Mouse (Mus musculus) lung, postnatal 0 days (tissue): ENCODE data around the gene Olfr1555-ps1. TPM values are rescaled to one million over a fixed set of nuclear protein-coding genes. Genes with fewer than 3 reads are reported as not detected.

ENCODE experiments used
- ATAC-seq: fragments of 200-750 bp; cut with Nextera tagmentation; 2 replicates; pipeline ENCODE4 v1.8.0; 2017; ENCODE audit warnings: moderate library complexity
- DNase-seq: peaks from one replicate; pipeline ENCODE4 v3.0.0-alpha.2; 2016; ENCODE audit warnings: low spot score
- H3K27ac ChIP-seq: fragments of 300-500 bp; sonication (generic); 2 replicates; pipeline ENCODE4 v1.5.1; 2014; ENCODE audit warnings: antibody characterized with exemption, mild to moderate bottlenecking, low read length, mixed read lengths
- H3K27me3 ChIP-seq: fragments of 300-500 bp; sonication (generic); replicated peaks from 2 replicates; pipeline ENCODE4 v1.6.1; 2014; ENCODE audit warnings: low read length, mixed read lengths; ENCODE audit not compliant: insufficient read depth
- H3K36me3 ChIP-seq: fragments of 300-500 bp; sonication (generic); 2 replicates; pipeline ENCODE4 v1.6.1; 2014; ENCODE audit warnings: low read length, mixed read lengths; ENCODE audit not compliant: insufficient read depth
- H3K4me1 ChIP-seq: fragments of 300-500 bp; sonication (generic); 2 replicates; pipeline ENCODE4 v1.6.1; 2014; ENCODE audit warnings: antibody characterized with exemption, low read depth, low read length, mixed read lengths; ENCODE audit not compliant: insufficient read depth
- H3K4me2 ChIP-seq: fragments of 300-500 bp; sonication (generic); replicated peaks from 2 replicates; pipeline ENCODE4 v1.6.1; 2014; ENCODE audit warnings: low read depth, mild to moderate bottlenecking, low read length, moderate library complexity, mixed read lengths
- H3K4me3 ChIP-seq: fragments of 300-500 bp; sonication (generic); 2 replicates; pipeline ENCODE4 v1.5.1; 2014; ENCODE audit warnings: low read depth, low read length
- H3K9ac ChIP-seq: fragments of 300-500 bp; sonication (generic); replicated peaks from 2 replicates; pipeline ENCODE4 v1.6.1; 2014; ENCODE audit warnings: low read depth, mild to moderate bottlenecking
- H3K9me3 ChIP-seq: fragments of 300-500 bp; sonication (generic); 2 replicates; pipeline ENCODE4 v1.6.1; 2016; ENCODE audit warnings: low read length, mixed read lengths
- CTCF ChIP-seq: IDR thresholded peaks from 2 replicates; pipeline ENCODE4 v1.5.1; 2016; ENCODE audit warnings: antibody characterized with exemption, mild to moderate bottlenecking
- EP300 ChIP-seq: IDR thresholded peaks from 2 replicates; pipeline ENCODE4 v1.6.1; 2016; ENCODE audit warnings: antibody characterized with exemption, mild to moderate bottlenecking, control low read depth
- WGBS: fragments of 180-500 bp; shearing (Covaris S2); extraction: QIAGEN DNeasy Blood & Tissue Kit; methylation state at CpG from one replicate; pipeline ENCODE4 v1.1.7; 2014; 5-methylcytosine and 5-hydroxymethylcytosine counted together
- polyA plus RNA-seq: library from polyadenylated mRNA; unstranded; fragments of >200 nt; fragmentation: Nextera tagmentation; extraction: Ambion mirVana; gene quantifications from 2 replicates; pipeline ENCODE4 v1.2.1, GENCODE M21; 2015

Olfr1555-ps1 gene
- polyA plus RNA-seq, 1 experiment from 2014 or later = not detected

- Histone ChIP-seq H3K4me1 (no peaks in the 10 kb centered on the region), H3K36me3 (no peaks in the 10 kb centered on the region), H3K9ac (no peak within 1 kb of the TSS), H3K4me2 (no peak within 1 kb of the TSS), H3K27me3 (no peaks in the 10 kb centered on the region), H3K4me3 (no peak within 1 kb of the TSS), H3K9me3 (no peaks in the 10 kb centered on the region), H3K27ac (no peak within 1 kb of the TSS)
- no peak for ATAC-seq
- WGBS = 60% methylated on average over 3 of the region's 3 CpGs
- DNase-seq = no peak
- no peak for TF ChIP-seq CTCF
- no peak for TF ChIP-seq EP300
Measured at GRCm38 (mm10) chr19:12123103-12123502, 46.8 kb downstream of the Olfr1555-ps1 start, which contains the start of gene Olfr76. Gene Olfr76 (minus strand): TSS chr19:12123203.

- ATAC-seq (no peak), DNase-seq (no peak)
- H3K9me3 ChIP-seq = no peaks in the 10 kb centered on the region
- H3K4me3 ChIP-seq = no peak overlapping the region
- H3K36me3 ChIP-seq = no peaks in the 10 kb centered on the region
- no peaks in the 10 kb centered on the region for H3K27me3 ChIP-seq
- no peak overlapping the region for H3K9ac ChIP-seq
- TF ChIP-seq EP300 = no peak
- TF ChIP-seq CTCF = no peak
- no peaks in the 10 kb centered on the region for H3K4me1 ChIP-seq
- no peak overlapping the region for H3K27ac ChIP-seq
- 85% methylated on average over 3 of the region's 3 CpGs for WGBS
- H3K4me2 ChIP-seq = no peak overlapping the region
Measured at GRCm38 (mm10) chr19:12116464-12116863, 53.4 kb downstream of the Olfr1555-ps1 start.

DNA sequence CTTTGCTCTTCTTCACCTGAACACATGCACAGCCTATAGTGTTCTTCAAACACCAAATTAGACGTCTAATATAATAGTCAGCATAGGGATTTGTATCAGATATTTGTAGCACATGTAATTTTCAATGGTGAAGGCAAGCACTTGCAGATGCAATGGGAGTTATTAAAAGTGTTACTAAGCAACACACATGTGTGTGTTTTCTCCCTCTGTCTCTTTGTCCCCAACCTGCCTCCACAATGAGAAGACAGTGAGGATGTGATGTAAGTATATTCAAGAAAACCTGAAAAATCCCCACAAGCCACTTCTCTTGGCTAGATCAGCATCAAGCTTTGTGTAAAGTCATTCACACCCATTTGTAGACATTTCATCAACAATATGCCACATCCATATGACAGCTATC lies 54.1 kb downstream of the Olfr1555-ps1 start, which contains the start of gene Olfr1428:
Gene Olfr1428 (minus strand): TSS at position 101 of the 400 bp plus-strand sequence.
- WGBS = 64% methylated on average over 1 of the region's 1 CpGs
- H3K9ac ChIP-seq = no peak within 1 kb of the TSS

More for the DNA sequence above, 54.1 kb downstream of the Olfr1555-ps1 start, which contains the start of gene Olfr1428:
- no peak for DNase-seq
- Histone ChIP-seq H3K4me3 (no peak within 1 kb of the TSS), H3K9me3 (no peaks in the 10 kb centered on the region), H3K27ac (no peak within 1 kb of the TSS), H3K4me2 (no peak within 1 kb of the TSS), H3K4me1 (no peaks in the 10 kb centered on the region), H3K36me3 (no peaks in the 10 kb centered on the region), H3K27me3 (no peaks in the 10 kb centered on the region)
- TF ChIP-seq EP300 (no peak), CTCF (no peak)
- ATAC-seq = no peak

Other genes with a start within 250 kb of the Olfr1555-ps1 start
- 4.6 and 5.2 TPM in 2 replicates for gene Osbp, start 204.2 kb downstream of the Olfr1555-ps1 start, polyA plus RNA-seq
- gene Olfr1423, start 128.8 kb downstream of the Olfr1555-ps1 start, polyA plus RNA-seq = not detected in 2 replicates
- not detected in 2 replicates for gene Olfr1424, start 107.4 kb downstream of the Olfr1555-ps1 start, polyA plus RNA-seq
- gene Olfr1425, start 92.4 kb downstream of the Olfr1555-ps1 start, polyA plus RNA-seq = not detected in 2 replicates
- not detected in 2 replicates for gene Olfr1426, start 78.1 kb downstream of the Olfr1555-ps1 start, polyA plus RNA-seq
- gene Olfr1427, start 66.8 kb downstream of the Olfr1555-ps1 start, polyA plus RNA-seq = not detected in 2 replicates
- gene Olfr1428, start 54.2 kb downstream of the Olfr1555-ps1 start, polyA plus RNA-seq = not detected in 2 replicates
- gene Olfr76, start 46.9 kb downstream of the Olfr1555-ps1 start, polyA plus RNA-seq = not detected in 2 replicates
- gene Olfr1431, start 30.5 kb upstream of the Olfr1555-ps1 start, polyA plus RNA-seq = not detected in 2 replicates
- not detected in 2 replicates for gene Olfr1432, start 62.5 kb upstream of the Olfr1555-ps1 start, polyA plus RNA-seq
- gene Olfr262, start 71.5 kb upstream of the Olfr1555-ps1 start, polyA plus RNA-seq = not detected in 2 replicates
- not detected in 2 replicates for gene Olfr235, start 90.9 kb upstream of the Olfr1555-ps1 start, polyA plus RNA-seq
- not detected in 2 replicates for gene Olfr1434, start 109.7 kb upstream of the Olfr1555-ps1 start, polyA plus RNA-seq
- gene Olfr1436, start 129.0 kb upstream of the Olfr1555-ps1 start, polyA plus RNA-seq = not detected in 2 replicates
- gene Olfr1437, start 155.0 kb upstream of the Olfr1555-ps1 start, polyA plus RNA-seq = not detected in 2 replicates
- not detected in 2 replicates for gene Olfr1438-ps1, start 165.8 kb upstream of the Olfr1555-ps1 start, polyA plus RNA-seq
- not detected in 2 replicates for gene Olfr1440, start 217.2 kb upstream of the Olfr1555-ps1 start, polyA plus RNA-seq
- gene Olfr1441, start 247.3 kb upstream of the Olfr1555-ps1 start, polyA plus RNA-seq = not detected in 2 replicates